Mouse (Mus musculus) effector memory CD4-positive, alpha-beta T cell, adult 7 months (primary cell): Measurements from ENCODE around the gene Gtsf1l. TPM values are rescaled to one million over a fixed set of nuclear protein-coding genes. Genes with fewer than 3 reads are reported as not detected.

Source experiments
- polyA plus RNA-seq: library from polyadenylated mRNA; unstranded; fragments of 100-300 nt; shearing (Covaris generic); gene quantifications from one replicate; pipeline ENCODE4 v1.2.1, GENCODE M21; 2017

Gtsf1l gene
- polyA plus RNA-seq, result not detected

GRCm38 (mm10) chr2:163087728-163088127, at the start of gene Gtsf1l:
Gtsf1l (minus strand) TSS chr2:163087855.

GRCm38 (mm10) chr2:163054335-163054840, 33.3 kb downstream of the Gtsf1l start, which contains the start of gene Mybl2:
Mybl2 (plus strand) TSS chr2:163054687.

Other genes starting within 250 kb of the Gtsf1l start
- 74.6 TPM for gene Srsf6, start 156.3 kb downstream of the Gtsf1l start, polyA plus RNA-seq
- 0.66 TPM for gene L3mbtl1, start 144.4 kb downstream of the Gtsf1l start, polyA plus RNA-seq
- gene Sgk2, start 100.5 kb downstream of the Gtsf1l start, polyA plus RNA-seq, result 0.33 TPM
- gene Ift52, start 70.5 kb downstream of the Gtsf1l start, polyA plus RNA-seq, result 31.1 TPM
- 3.9 TPM for gene Mybl2, start 33.2 kb downstream of the Gtsf1l start, polyA plus RNA-seq
- 9.3 TPM for gene Tox2, start 115.3 kb upstream of the Gtsf1l start, polyA plus RNA-seq